Mouse (Mus musculus) left cerebral cortex, postnatal 10 days (tissue): ENCODE results near the gene Grm4. TPM values are rescaled to one million over a fixed set of nuclear protein-coding genes. Genes with fewer than 3 reads are reported as not detected.
A peak's percentile ranks its signal among the peaks of the same experiment; 100 is the strongest.

Experiments used
- DNase-seq, 2 experiments: peaks; one replicate each; pipeline ENCODE4 v3.0.0; 2021 to 2022; ENCODE audit warnings: low spot score in 2 of 2, mixed read lengths in 1 of 2; ENCODE audit errors: extremely low spot score in 1 of 2
- intact Hi-C: fragments of 180-260 bp; cut with DNase I; formaldehyde crosslinking; loops from one replicate; pipeline ENCODE4 v1.15.1; 2025
- total RNA-seq, 2 experiments: library from RNA; stranded (reverse); gene quantifications; 2 replicates each; pipeline ENCODE4 v1.2.3; 2021

The Grm4 gene
- total RNA-seq, 2 experiments from 2014 or later, result 23.7 to 24.2 TPM

DNA sequence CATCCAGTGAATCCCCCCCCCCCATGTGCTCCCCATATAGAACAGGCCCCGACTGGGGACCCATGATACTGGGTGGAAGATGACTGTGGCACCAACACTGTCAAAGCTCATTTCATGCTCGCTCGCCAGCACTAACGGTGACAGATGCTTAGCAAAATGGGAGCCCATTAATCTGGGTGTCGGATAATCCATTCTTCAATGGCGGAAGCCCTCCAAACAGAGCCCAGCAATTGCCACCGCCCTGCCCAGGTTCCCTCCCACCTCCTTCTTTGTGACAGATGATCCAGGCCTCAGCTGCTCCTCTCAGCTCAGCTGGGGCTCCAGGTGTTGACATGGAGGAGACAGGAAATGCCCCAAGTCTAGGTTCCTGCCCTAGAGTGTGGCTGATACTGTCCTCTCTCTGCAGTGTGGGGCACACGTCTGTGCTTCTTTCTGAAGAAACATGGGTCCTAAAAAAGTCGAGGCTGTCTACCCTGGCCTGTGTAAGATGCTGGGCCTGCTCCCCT lies 89.0 kb downstream of the Grm4 start:
- intact Hi-C loops, result no loop called here
- no peak for DNase-seq

DNA sequence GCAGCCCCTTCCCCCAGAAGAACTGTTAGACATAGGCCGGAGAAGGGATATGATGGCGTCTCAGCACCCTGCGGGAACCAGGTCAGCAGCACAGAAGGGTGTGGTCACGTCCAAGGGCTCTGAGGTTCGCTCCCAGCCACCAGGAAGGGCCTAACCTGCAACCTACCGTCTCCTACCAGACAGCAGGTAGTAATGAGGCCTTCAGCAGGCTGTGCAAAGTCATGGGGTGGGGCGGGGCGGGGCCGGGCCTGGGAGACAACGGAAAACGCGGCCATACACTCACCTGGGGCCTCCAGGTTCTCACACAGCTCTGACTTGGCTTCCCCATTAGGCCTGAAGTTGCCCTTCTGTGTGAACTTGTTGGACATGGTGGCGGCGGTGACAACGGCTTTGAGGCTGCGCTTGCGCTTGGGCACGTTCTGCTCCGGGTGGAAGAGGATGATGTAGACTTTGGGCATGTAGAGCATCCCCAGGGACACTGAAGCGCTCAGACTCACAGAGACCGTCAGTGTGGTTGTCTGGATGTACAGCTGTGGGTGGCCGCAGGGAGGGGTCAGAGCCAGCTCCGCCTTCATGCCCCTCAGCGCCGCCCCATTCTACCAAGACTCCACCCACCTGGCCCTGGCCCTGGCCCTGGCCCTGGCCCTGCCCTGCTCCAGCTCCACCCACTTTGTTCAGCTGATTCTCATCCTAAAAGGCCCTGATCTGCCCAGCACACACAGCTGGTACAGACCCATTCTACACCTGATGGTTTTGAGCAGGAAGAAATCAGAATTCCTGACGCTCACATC lies 90.0 kb downstream of the Grm4 start:
- intact Hi-C loops, result no loop called here
- no peak for DNase-seq

GRCm38 (mm10) chr17:27429757-27430156 lies 91.4 kb downstream of the Grm4 start:
- intact Hi-C loops, result no loop called here
- DNase-seq, result no peak

DNA sequence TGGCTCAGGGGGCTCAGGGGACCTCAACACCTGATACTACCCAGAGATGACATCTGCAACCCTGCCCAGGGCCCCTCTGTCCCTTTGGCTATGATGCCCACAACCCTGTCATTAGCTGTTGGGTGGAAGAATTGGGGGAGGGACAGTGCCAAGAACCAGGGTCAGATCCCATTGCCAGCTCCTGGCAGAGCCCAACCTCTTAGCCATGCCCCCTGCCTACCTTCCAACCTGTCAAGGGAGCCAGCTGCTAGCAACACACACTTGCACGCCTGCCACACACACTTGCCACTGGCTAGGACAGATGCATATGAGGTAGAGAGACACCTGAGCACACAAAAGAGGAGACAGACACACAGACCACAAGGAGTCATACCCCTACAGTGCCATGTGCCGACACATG lies 96.2 kb downstream of the Grm4 start:
- intact Hi-C loops, result no loop called here
- no peak for DNase-seq

GRCm38 (mm10) chr17:27424356-27424755 lies 96.8 kb downstream of the Grm4 start:
- intact Hi-C loops, result no loop called here
- DNase-seq, result no peak

GRCm38 (mm10) chr17:27422726-27423381 lies 98.3 kb downstream of the Grm4 start:
- DNase-seq, result peak; percentile 49 to 62
- intact Hi-C loops, result no loop called here

GRCm38 (mm10) chr17:27422371-27422725 lies 98.9 kb downstream of the Grm4 start:
- intact Hi-C loops, result no loop called here
- DNase-seq, result no peak

- intact Hi-C loops, result no loop called here
- no peak for DNase-seq
Observed at GRCm38 (mm10) chr17:27421837-27422236, 99.4 kb downstream of the Grm4 start.

DNA sequence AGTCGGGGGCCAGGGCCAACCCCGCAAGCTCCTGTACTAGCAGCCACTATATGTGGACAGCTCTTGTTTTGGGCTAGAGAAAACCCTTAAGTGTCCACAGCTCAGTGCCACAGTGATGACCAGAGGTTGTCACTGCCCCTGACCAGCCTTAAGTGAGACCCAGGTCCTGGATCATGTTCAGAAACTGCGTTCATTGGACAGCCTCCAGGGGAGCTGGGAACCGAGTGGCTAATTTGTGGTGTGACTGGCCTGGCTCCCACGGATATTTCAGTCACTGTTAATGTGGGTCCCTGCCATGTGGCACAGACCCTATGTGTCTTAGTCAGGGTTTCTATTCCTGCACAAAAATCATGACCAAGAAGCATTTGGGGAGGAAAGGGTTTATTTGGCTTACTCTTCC lies 112.2 kb downstream of the Grm4 start:
- intact Hi-C loops, result no loop called here
- DNase-seq, result no peak

- no peak for DNase-seq
- intact Hi-C loops, result no loop called here
Observed at GRCm38 (mm10) chr17:27408531-27408930, 112.7 kb downstream of the Grm4 start.

- DNase-seq, result no peak
- intact Hi-C loops, result no loop called here
Observed at GRCm38 (mm10) chr17:27406956-27407355, 114.2 kb downstream of the Grm4 start.

- intact Hi-C loops, result no loop called here
- no peak for DNase-seq
Observed at GRCm38 (mm10) chr17:27405376-27406024, 115.7 kb downstream of the Grm4 start.

DNA sequence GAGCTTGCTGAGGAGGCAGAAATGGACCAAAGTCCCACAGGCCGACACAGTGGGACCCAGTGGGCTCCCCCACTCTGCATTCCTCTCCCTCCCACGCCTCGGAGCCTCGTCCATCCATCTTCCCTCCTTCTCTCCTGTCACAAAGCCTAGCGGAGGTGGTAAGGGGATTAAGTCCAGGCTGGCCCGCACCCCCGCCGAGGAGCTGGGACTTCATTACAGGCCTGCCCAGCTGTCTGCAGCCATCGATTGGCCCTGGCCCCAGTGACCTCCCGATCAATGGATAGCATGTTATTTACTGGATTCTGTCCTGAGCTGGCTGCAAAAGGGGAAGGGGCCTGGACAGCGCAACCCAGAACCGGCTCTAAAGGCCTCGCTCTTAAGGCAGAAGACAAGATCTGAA lies 120.0 kb downstream of the Grm4 start:
- DNase-seq, result no peak
- intact Hi-C loops, result no loop called here

- intact Hi-C loops, result no loop called here
- no peak for DNase-seq
Observed at GRCm38 (mm10) chr17:27393931-27394330, 127.3 kb downstream of the Grm4 start.

DNA sequence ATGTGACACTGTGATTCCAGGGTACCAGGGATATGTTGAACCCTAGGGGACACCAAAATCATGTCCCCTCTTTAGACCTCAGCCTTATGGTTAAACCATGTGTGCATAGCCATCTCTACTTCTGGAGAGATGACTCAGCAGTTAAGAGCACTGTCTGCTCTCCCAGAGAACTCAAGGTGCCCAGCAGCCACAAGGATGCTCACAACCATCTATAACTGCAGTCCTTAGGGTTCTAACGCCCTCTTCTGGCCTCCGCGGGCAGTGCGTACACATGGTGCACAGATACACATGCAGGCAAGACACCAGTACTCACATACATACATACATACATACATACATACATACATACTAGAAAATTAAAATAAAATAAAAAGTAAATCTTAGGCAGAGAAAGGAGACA lies 127.8 kb downstream of the Grm4 start:
- intact Hi-C loops, result no loop called here
- DNase-seq, result no peak

GRCm38 (mm10) chr17:27392918-27393317 lies 128.3 kb downstream of the Grm4 start:
- no peak for DNase-seq
- intact Hi-C loops, result no loop called here

GRCm38 (mm10) chr17:27390019-27390418 lies 131.2 kb downstream of the Grm4 start:
- no peak for DNase-seq
- intact Hi-C loops, result no loop called here

DNA sequence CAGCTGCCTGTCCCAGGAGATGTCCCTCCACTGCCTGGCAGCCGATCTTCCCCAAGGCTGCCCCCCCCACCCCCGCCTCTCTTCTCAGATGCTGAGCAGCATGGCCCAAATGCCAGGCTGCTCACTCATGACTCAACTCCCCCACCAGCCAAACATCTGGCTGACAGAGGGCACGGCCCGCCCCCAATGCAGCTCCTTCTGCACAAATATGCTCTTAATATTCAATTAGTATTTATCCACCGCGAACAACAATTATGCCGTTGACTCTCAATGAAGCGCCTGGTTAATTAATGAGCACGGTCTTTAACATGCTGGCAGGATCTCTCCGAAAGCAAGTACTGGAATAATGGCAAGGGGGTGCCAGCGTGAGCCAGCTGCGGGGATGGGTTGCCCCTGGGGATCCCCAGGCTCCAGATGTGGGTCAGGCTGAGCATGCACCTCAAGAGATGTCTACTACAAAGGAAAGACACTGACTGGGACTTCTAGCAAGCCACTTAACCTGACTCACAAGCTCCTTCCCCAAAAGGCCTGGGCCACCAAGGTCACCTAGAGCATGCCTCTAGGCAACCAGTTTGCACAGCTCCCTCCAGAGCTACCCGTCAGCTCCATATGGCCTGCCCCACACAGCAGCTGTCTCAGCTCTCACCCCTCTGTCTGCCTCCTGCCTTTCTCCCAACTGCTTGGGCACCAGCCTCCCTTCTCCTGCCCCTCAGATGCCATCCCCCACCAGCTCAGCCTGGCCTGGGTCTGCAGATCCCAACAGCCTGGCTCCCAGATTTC lies 131.8 kb downstream of the Grm4 start:
- intact Hi-C loops, result no loop called here
- no peak for DNase-seq

GRCm38 (mm10) chr17:27386438-27386837 lies 134.8 kb downstream of the Grm4 start:
- intact Hi-C loops, result no loop called here

More at GRCm38 (mm10) chr17:27386438-27386837, 134.8 kb downstream of the Grm4 start:
- DNase-seq, result peak in 1 of 2 experiments; percentile 57
